Mouse (Mus musculus): ENCODE data around the gene Tet3.

Tet3 gene

DNA sequence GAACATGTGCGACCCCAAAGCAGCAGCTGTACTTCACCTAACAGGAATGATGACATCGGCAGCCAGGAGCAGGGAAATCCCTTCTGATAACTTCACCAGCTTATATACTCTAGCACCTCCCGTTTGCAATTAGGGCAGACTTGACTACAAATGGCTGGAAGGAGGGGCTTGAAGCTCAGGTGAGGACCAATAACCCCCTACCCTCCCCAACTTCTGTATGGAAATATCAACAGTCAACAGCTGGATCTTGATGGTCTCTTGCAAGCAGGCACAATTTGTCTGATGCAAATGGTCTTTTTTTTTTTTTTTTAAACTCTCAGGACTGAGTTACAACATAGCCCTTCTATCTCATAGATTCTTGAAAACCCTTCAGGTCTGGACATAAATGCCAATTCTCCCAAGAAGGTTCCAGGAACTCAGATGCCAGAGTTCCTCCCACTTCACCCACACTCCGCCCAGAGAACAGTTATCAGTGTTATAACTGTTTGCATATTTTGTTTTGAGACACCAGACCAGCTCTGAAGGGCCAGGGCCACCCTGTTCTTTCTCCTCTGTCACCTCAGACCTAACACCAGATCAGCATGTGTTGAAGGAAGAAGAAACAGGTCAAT is at the start of gene Tet3:
TSS of gene Tet3 (minus strand) at position 51 of the 611 bp plus-strand sequence.
- CTCF ChIA-PET, result interaction anchor here (0.7 to 1.0 kb wide), 2 partner anchors 31 to 138 kb away, joined by 3 to 4 read pairs; no protein-coding TSS in a partner anchor

DNA sequence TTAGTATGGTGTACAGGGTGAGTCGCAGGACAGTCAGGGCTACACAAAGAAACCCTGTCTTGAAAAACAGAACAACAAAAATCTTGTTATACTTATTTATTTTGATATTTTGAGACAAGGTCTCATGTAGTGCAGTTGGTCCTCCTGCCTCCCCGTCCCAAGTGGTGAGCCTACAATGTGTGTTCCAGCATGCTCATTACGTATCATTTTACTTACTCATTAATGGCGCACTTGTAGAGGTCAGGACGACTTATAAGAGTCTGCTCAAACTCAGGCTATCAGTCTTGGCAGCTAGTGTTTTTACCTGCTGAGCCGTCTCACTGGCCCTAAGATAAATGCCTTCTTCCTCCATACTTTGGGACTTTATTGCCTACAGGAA is 48.3 kb upstream of the Tet3 start:
- CTCF ChIA-PET, result interaction anchor here (0.6 kb wide), 1 partner anchor 452 kb away, joined by 3 read pairs; no protein-coding TSS in a partner anchor

DNA sequence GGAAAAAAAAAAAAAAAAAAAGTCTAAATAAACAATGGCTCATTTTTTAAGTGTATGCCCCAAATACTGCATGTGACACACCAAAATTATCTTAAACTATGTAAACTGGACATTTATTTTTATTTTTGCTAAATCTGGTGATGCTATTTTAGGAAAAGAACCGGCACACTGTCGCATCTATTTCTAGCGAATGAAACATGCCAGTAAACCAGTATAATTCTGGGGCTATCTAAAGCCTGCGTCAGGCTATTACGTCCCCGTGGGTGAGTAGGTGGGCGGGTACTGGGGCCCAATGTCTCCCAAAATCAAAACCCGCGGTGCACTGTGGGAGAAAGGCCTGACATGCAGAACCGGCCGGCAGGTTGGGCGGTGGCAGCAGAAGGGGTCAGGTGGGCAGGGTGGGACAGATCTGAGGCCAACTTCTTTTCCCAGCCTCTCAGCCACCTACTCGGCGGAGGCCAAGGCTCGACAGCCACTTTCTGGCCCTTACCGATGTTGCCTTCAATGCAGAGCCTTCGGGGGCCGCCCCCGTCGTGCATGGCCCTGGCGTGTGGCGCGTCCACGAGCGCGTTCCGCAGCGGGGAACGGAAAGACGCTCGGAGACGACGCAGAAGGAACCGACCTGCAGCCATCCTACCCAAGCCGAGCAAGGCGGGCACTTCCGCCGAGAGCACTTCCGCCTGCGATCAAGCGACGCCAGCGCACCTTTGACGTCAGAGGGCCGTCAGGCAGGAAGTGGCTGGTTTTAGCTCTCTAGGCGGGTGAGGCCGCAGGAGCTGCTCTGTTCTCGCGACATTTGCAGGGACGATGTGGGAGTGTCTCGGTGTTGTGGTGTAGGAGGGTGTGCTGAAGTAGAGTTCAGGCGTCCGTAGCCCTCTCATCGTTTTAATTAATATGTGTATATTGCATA is 47.6 kb upstream of the Tet3 start, which contains the start of gene Dguok:
TSS of gene Dguok (minus strand) at position 712 of the 910 bp plus-strand sequence.
- CTCF ChIA-PET, result interaction anchor here (0.6 kb wide), 2 partner anchors 116 to 453 kb away, joined by 3 to 4 read pairs; no protein-coding TSS in a partner anchor

DNA sequence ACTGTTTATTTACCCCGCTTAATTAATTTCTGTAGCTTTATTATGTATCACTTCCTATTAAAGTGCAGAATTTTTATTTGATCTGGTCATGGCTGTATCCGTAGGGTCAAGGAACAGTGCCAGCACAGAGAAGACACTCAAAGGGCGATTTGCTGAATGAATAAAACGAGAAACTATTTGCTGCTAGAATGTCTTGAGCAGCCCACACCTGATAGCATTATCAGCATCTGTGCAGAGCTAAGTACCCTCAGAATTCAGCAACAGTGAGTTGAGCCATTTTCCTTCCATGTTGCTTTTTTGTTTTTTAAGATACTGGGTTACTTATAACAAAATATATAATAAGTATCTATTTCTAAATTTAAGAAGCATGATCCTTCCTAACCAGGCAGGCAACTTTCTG is 46.7 kb upstream of the Tet3 start:
- CTCF ChIA-PET, result interaction anchor here (0.5 to 0.6 kb wide), 2 partner anchors 82 to 115 kb away, joined by 4 to 10 read pairs; no protein-coding TSS in a partner anchor

DNA sequence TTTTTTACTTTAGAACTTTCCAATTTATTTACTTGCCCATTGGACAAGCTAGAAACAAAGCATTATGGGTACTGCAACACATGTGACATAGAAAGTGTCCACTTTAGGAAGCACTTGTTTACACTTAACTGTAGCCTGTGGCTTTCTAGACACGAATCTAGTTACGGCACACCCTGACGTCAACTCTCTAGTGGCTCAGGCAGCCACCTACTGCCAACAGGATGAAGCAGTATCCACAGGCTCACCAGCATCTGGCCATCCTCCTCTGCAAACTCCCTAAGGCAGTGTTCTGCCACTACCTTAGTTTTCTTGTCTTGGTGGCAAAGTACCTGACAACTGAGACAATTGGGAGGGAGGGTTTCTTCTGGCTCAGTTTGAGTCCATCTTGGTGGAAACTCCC is 44.5 kb upstream of the Tet3 start:
- CTCF ChIA-PET, result interaction anchor here (0.6 kb wide), 2 partner anchors 76 to 179 kb away, joined by 3 read pairs; no protein-coding TSS in a partner anchor

DNA sequence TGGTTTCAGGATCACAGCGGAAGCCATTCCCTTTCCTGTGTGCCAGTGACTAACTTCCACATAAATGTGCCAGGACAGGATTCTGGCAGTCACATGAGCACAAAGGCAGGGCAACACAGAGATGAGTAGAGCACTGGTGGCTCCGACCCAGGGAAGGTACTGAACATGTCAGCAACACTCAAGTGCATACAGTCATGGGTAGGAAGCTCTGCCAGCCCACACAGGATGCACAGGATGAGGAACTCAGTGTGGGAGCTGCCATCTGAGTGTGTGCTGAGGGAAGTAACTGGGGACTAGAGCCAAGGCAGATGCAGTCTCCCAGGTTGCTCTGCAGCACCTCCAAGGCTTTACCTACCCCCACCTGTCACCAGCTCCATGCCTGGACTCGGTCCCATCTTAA is 43.8 kb upstream of the Tet3 start:
- CTCF ChIA-PET, result no interaction called here

DNA sequence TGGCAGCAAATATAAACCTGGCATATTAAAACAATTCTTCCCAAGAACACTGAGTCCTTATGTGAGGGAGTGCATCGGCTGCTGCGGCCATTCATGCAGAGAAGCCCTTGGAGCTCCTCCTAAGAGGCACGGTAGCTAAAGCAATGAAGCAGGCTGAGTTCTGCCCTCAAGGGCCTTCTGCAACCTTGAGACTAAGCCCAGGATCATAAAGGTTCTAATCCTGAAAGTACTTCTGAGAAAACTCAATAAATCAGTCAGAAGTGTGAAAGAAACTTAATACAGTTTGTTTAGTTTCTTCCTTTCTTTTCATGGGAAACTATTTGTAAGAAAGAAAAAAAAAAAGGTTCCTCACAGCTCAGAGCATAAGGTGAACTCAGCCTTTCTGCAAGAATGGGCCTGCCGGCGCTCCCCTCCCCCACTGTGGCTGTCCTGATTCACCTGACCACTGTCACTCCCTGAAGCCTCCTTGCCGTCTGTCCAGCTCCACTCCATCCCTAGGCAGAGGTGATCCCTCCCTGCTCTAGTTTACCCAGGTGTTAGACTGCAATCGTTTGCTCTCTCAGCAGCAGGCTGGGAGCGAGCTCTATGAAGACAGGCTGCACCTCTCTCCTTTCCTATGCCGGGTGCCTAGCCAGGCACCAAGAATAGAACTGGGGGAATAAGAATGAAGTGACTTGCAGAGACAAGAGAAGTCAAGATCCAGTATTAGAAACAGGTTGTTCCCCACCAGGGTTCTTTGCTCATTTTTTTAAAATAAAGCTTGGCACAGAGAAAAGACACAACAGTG is 42.8 kb upstream of the Tet3 start:
- CTCF ChIA-PET, result no interaction called here

DNA sequence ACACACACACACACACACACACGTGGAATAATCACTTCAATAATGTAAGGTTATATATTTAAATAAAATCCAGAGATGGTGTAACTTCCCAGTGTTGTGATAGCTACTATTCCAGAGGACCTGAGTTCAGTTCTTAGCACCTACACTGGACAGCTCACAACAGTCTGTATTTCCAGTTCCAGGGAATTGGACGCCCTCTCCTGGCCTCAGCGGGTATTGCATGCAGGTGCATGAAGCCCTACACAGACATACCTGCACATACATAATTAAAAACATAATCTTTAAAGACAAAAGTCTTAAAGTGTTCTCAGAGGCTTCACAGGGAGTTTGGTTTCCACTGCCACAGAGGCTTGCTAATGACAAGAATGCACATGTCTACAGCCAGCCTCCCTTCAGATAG is 41.6 kb upstream of the Tet3 start:
- CTCF ChIA-PET, result no interaction called here

DNA sequence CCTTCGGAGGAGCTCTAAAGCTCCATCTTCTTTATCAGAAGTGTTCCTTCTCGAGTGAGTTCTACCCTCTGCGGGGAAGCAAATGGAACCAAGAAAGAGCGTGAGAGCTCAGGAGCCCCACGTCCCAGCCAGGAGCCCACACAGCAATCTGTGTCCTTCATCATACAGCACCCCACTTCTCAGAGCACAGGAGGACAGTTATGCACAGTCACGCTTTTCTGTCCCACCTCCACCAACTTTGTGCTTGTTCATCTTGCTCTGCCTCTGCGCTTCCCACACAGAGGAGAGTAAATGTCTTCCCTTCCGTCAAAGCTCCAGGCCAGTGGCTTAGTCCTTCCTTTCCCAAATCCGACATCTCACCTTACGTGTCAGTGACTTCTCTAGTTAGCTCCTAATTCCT is 40.2 kb upstream of the Tet3 start:
- CTCF ChIA-PET, result no interaction called here

DNA sequence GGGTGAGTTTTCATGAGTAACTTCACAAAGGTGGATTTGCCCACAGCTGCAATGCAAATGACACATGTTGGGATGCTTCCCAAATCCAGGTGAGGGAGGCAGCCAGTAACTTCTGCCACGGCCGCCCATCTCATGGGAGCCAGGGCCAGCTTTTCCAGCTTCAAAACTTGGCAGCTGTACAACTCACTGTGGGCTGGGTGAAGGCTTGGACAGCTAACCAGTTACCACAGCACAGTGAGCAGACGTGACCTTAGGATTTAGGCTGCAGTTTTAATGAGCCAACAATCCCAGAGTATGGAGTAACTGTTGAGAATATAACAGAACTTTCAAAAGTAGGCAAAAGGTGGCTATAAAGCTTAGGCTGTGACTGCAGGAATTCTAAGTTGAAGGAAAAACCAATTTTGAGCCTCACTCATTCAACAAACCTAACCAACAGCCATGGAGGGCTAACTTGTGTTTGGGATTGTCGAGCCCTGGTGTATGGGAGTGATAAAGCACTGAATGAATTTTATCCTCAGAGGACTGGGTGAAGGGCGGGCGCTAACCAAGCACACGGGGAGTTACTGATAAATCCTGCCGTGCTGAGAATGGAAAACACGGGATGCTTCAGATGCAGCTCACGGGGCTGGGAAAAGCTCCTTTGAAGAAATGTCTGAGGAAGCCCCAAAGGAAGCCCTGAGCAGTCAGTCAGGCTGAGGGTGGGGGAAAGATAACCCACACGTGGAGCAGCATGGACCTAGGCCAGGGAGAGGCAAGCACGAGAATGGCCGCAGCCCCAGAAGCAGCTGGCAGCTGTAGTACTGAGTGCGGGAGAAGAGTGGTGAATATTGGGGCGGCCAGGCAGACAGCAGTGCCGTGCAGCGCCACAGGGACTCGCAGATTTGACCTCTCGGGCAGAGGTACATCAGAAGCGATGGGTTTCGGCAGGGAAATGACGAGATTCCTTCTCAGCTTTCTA is 38.1 kb upstream of the Tet3 start:
- CTCF ChIA-PET, result no interaction called here

DNA sequence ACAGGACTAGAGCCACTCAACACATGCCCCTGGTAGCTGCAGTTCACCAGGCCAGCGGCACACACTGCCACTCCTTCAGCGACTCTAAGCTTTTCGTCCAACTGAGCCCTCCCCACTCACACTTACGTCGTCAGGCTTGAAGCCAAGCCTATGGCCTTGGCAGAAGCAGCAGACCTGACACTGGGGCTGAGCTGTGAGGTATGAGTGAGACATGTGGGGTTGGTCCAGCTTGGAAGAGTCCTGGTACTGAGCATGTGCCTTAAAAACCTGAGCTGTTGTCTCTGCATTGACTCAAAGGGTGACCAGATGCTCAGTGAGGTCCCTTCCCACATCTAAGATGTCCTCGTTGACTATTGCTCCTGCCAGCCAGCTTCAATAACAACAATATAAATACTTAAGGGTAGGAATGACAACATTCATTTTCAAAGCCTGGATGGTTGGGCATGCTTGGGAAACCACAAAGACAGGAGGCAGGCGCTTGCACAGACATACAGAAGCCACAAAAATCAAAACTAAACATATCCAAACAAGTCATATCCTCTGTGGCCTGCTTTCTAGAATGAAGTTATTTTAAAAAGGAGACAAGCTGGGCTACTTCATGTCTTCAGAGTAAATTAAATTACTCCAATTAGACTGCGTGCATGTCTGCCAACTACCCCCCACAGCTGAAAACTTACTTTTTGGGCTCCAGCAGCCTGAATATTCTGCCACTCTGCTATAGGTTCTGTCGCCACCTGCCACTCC is 37.3 kb upstream of the Tet3 start:
- CTCF ChIA-PET, result no interaction called here

DNA sequence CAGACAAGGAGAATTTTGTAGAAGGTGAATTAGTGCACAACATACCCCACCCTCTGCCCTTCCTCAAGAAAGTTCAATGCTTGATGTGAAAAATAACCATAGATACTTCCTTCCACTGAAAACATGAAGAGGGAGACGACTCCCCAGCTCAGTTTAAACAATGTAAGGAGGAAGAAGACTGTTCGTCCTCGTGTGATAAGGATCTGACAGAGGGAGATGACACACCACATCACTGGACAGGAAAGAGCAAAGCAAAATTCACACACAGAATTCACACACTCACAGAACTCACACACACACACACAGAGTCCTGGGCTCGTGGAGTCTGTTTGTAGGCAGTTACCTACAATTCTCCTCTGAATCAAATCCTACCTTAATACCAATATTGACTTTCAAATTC is 31.7 kb upstream of the Tet3 start:
- CTCF ChIA-PET, result interaction anchor here (0.7 kb wide), 1 partner anchor 591 kb away, joined by 3 read pairs; no protein-coding TSS in a partner anchor

DNA sequence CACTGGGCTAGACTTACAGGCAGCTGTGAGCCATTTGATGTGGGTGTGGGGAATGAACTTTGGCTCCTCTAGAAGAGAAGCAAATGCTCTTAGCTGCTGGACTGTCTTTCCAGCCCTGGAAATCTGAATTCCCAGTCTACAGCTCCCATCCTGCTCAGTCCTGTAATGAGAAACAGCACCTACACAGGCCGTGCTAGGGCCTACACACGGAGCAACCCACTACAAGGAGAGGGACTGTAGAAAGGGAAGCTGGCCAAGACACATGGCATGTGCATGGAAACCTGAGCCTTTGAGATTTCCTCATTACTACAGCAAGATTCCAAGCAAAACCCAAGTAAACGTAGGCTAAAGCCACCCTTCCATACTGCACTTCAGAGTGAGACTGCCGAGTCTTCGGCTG is 29.3 kb upstream of the Tet3 start:
- CTCF ChIA-PET, result interaction anchor here (0.7 kb wide), 1 partner anchor 156 kb away, joined by 3 read pairs; no protein-coding TSS in a partner anchor

DNA sequence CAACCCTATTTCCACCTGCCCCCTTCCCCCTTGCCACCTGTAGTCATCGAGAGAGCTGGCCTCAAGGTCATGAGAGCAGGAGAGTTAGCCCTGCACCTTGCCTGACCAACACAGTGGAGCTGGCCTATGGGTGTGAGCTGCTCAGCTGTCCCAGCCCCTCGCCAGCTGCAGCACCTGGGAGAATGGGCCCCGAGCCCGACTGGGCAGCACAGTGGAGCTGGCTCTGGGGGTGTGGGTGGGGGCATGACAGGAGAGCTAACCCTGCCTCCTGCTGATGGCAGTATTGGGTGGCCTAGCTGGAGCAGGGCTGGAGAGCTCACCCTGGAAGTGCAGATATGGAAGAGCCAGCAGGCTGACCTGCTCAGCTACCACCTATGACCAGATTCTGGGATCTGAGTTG is 28.4 kb upstream of the Tet3 start:
- CTCF ChIA-PET, result interaction anchor here (0.6 kb wide), 1 partner anchor 58 kb away, joined by 4 read pairs; no protein-coding TSS in a partner anchor

DNA sequence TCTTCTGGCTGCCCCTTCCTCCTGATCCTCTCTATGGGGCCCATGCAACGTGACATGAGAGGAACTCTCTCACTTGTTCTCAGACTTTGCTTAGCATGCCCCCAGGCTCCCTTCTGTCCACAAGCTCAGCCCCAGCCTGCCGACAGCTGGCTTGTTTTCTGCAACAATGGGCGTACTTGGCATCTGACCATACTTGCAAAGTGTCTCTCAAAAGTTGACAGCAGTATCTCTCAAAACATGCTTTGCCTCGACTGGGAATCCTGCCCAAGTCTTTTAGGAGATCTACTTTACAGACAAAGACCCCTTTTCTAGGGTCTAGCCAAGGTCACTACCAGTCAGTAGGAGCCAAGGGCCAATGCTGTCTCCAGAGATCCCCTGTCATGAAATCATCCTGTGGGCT is 27.0 kb upstream of the Tet3 start:
- CTCF ChIA-PET, result no interaction called here

DNA sequence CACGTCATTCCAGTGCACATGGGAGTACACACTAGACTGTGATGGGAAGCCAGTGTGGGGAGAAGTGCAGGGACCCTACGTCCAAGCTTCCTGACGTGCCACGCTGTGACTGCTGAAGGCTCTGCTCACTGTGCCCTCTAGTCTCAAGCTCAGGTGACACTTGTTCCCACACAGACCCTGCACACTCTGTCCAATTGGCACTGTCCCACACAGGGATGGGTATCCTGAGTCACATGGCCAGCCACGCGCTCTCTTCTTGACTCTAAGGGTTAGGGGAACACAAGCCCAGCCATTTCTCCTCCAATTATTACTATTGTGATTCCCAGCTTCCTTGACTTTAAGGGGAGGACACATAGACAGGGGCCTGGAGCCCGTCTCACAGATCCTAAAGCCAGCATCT is 24.9 kb upstream of the Tet3 start:
- CTCF ChIA-PET, result interaction anchor here (0.6 kb wide), 1 partner anchor 18 kb away, joined by 5 read pairs; no protein-coding TSS in a partner anchor

DNA sequence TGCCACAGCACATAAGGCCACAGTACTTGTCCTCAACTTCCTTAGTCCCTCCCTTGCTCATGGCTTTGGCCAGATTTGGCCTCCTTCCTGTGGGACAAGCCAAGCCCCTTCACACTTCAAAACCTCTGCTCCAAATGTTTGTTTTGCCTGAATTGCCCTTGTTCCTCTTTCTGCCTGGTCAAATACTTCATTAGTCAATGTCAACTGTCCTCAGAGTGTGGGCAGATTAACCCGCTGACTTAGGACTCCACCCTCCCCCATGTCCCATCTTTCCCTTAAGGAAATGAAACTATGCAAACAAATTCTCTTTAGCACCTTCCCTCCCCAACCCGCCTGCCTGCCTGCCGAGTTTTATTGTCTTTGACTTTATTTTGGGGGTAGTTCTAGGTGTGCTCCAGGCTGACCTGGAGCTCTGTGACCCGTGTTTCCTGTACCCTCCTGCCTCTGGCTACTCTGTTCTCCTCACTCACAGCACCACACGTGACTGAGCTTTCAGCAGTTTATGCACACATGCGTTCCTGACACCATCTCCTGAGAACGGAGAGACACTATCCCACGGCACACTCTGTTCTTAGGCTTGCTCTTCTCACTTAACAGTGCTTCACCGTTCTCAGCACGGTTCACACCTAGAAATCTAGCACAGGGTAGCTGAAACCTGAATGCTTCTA is 23.7 kb upstream of the Tet3 start:
- CTCF ChIA-PET, result no interaction called here

DNA sequence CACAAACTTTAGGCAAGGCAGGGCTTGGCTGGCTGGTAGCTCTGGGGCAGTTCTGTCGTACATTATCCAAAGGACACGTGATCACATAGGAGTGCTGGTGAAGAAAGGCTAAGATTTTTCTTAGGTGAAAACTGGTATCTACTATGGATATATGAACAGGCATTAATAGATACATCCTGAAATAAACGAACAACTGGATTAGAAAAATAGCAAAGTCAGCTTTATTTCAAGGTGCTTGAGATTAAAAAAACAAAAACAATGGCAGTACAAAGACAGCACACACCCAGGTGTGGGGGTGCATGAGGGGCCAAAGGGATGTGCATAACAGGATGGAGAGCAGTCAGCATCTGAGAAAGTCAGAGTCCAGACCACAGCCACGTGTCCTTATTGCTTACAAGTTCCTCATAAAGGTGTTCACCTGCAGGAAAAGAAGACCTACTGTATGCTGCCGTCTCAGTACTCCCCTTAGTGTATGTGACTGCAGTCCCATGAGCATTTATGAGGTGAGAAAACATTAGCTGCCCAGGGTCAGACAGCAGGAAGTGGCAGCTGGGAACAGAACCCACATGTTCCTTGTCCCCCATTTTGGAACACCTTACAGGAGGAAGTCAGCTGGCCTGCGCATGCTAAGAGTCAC is 21.3 kb upstream of the Tet3 start:
- CTCF ChIA-PET, result no interaction called here

DNA sequence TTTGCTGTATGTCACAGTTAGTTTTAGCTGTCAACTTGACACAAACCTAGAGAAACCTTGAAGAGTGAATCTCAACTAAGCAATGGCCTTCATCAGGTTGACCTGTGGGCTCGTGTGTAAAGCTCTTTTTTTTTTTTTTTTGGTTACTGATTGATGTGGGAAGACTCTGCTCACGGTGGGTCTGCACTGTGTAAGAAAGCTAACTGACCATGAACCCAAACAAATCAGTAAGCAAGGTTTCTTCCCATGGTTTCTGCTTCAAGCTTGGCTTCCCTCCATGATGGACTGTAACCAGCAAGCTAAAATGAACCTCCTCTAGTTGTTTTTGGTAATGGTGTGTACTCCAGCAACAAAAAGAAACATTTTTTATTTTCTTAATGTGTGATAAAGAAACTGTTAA is 20.3 kb upstream of the Tet3 start:
- CTCF ChIA-PET, result interaction anchor here (0.6 to 0.7 kb wide), 2 partner anchors 129 to 1845 kb away, joined by 3 to 8 read pairs; no protein-coding TSS in a partner anchor

All from spleen, embryonic (tissue).